Mouse (Mus musculus) small intestine, adult 2 months (tissue): Measurements from ENCODE around the gene Tmem50a.

ENCODE experiments used
- CTCF ChIP-seq: fragments of 200-500 bp; IDR thresholded peaks from 2 replicates; pipeline ENCODE4 v1.5.1; 2012; ENCODE audit warnings: low read depth, mild to moderate bottlenecking, control low read depth, inconsistent platforms, low read length, moderate library complexity, mixed read lengths; ENCODE audit not compliant: insufficient replicate concordance, insufficient read length; ENCODE audit errors: extremely low read depth
- POLR2A ChIP-seq: fragments of 200-500 bp; IDR thresholded peaks from 2 replicates; pipeline ENCODE4 v1.6.1; 2012; ENCODE audit warnings: low read depth, mild to moderate bottlenecking, control low read depth, inconsistent platforms, low read length, moderate library complexity

DNA sequence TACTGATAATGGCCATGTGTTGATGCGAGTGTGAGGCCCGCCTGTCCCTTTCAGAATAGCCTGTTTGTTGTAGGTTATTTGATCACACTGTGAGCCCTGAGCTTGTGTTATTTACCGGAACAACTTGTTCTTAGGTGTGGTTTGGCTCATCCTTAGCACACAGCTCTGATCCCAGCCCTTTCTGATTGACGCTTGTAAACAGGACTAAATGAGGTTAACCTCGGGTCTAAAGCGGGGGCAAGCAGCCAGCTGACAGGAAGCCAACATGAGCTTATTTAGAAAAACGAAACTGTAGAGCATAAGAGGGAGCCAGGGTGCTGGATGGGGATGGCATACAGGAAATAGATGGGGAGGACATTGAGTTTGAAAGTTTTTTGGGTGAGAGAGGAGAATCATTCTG, 3.6 kb upstream of the Tmem50a start:
- TF ChIP-seq POLR2A, result no peak
- TF ChIP-seq CTCF, result no peak
